Mouse (Mus musculus) limb, embryonic 13.5 days (tissue): ENCODE results near the gene Cep164. TPM values are rescaled to one million over a fixed set of nuclear protein-coding genes. Genes with fewer than 3 reads are reported as not detected.

Experiments
- ATAC-seq: fragments of 200-750 bp; cut with Nextera tagmentation; 2 replicates; pipeline ENCODE4 v1.8.0; 2017; ENCODE audit warnings: low read depth, moderate number of reproducible peaks, moderate TSS enrichment; ENCODE audit not compliant: low FRiP score
- H3K27ac ChIP-seq: fragments of 300-500 bp; sonication (generic); 2 replicates; pipeline ENCODE4 v1.5.1; 2015; ENCODE audit warnings: inconsistent platforms, mild to moderate bottlenecking, moderate library complexity
- H3K27me3 ChIP-seq: fragments of 300-500 bp; sonication (generic); 2 replicates; pipeline ENCODE4 v1.6.1; 2015; ENCODE audit warnings: mild to moderate bottlenecking, inconsistent platforms
- H3K36me3 ChIP-seq: fragments of 300-500 bp; sonication (generic); 2 replicates; pipeline ENCODE4 v1.6.1; 2015; ENCODE audit warnings: inconsistent platforms, mild to moderate bottlenecking, moderate library complexity
- H3K4me1 ChIP-seq: fragments of 300-500 bp; sonication (generic); 2 replicates; pipeline ENCODE4 v1.6.1; 2015; ENCODE audit warnings: inconsistent platforms
- H3K4me2 ChIP-seq: fragments of 300-500 bp; sonication (generic); replicated peaks from 2 replicates; pipeline ENCODE4 v1.6.1; 2015; ENCODE audit warnings: inconsistent platforms, mild to moderate bottlenecking, moderate library complexity
- H3K4me3 ChIP-seq: fragments of 300-500 bp; sonication (generic); 2 replicates; pipeline ENCODE4 v1.5.1; 2015; ENCODE audit warnings: moderate library complexity, mild to moderate bottlenecking, inconsistent platforms
- H3K9ac ChIP-seq: fragments of 300-500 bp; sonication (generic); 2 replicates; pipeline ENCODE4 v1.6.1; 2015; ENCODE audit warnings: mild to moderate bottlenecking, inconsistent platforms
- H3K9me3 ChIP-seq: fragments of 300-500 bp; sonication (generic); 2 replicates; pipeline ENCODE4 v1.6.1; 2016; ENCODE audit warnings: inconsistent platforms
- WGBS: fragments of 180-500 bp; shearing (Covaris S2); methylation state at CpG from one replicate; pipeline ENCODE4 v1.1.7; 2015; 5-methylcytosine and 5-hydroxymethylcytosine counted together
- polyA plus RNA-seq: library from polyadenylated mRNA; unstranded; fragments of >200 nt; fragmentation: Nextera tagmentation; extraction: Ambion mirVana; gene quantifications from 2 replicates; pipeline ENCODE4 v1.2.1, GENCODE M21; 2015

Gene Cep164
- polyA plus RNA-seq, 1 experiment from 2014 or later, result 31.6 TPM

DNA sequence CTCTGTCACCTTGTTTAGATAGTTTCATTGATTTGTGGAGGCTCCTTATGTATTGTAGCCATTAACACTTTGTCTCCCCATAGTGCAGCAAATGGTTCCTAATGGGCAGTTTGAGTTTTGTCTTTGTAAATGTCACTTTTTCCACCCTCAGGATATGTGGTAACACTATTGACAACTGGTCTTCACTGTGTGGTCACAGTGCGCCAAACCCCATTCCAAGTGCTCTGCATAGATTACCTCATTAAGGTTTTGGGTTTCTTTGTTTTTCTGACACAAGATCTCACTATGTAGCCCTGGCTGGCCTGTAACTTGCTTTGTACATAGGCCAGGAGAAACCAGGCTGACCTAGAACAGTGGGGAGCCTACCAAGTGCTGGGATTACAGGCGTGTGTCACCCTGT lies 4.4 kb upstream of the Cep164 start:
- WGBS, result 87% methylated on average over 2 of the region's 2 CpGs
- ATAC-seq, result no peak
- H3K4me1 ChIP-seq, result no peaks in the 10 kb centered on the region

DNA sequence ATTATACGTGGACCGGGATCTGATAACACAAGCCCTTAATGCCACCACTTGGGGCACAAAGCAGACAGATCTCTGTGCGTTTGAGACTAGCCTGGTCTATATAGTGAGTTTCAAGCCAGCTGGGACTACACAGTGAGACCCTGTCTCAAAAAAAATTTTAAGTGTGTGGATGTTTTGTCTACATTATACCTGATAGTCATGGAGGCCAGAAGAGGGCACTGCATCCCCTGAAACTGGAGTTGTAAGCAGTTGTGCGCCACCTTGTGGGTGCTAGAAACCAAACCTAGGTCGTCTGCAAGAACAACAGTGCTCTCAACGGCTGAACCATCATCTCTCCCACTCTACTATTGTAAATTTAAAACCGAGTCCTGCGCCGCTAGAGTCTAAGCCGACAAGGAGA lies 616 bp upstream of the Cep164 start:
- H3K27ac ChIP-seq, result no peak overlapping the region
- 32% methylated on average over 10 of the region's 10 CpGs for WGBS

More for the DNA sequence above, 4.4 kb upstream of the Cep164 start:
- H3K9ac ChIP-seq, result no peak overlapping the region
- no peaks in the 10 kb centered on the region for H3K27me3 ChIP-seq
- H3K9me3 ChIP-seq, result 0 out of 2 replicates have a peak, but pooled peaks cover 7% of the 10 kb centered on the region
- no peak overlapping the region for H3K27ac ChIP-seq
- no peak overlapping the region for H3K4me2 ChIP-seq
- H3K4me3 ChIP-seq, result no peak overlapping the region
- H3K36me3 ChIP-seq, result no peaks in the 10 kb centered on the region

DNA sequence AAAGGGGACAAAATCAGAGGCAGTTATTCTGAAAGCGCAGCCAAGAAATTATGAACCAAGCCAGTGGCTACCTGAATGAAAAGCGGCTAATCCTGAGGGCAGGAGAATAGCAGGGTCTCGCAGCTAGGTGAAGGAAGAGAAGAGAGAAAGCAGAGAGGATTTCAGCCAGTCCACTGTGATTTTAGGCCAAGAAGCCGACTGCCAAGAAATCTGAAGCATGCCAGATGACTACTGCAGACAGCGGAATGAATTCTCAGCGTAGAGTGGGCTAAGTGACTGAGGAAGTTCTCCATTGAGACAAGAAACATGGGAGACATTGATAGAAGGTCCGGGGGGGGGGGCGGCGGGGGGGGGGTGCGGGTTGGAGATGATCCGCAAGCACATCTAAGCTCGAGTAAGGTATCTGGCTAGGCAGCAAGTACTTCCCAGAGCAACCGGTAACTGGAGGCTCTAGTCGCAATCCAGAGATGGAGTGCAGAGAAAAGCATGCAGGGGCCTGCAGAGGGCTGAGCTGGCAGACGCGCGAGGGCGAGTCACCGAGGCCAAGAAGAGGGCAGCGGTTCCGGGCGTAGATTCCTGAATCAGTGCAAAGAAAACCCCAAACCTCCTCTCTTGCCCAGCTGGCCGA lies 714 bp downstream of the Cep164 start:
- H3K9ac ChIP-seq, result peak overlapping the region; percentile 82
- peak overlapping the region; percentile 86 for H3K4me2 ChIP-seq
- H3K4me3 ChIP-seq, result peak overlapping the region; percentile 83
- H3K27ac ChIP-seq, result peak overlapping the region; percentile 79
- peaks cover 9% of the 10 kb centered on the region; the same call in 1 of the 2 replicates for H3K36me3 ChIP-seq
- peak; percentile 28; the same call in 1 of the 2 replicates for ATAC-seq
- 6% methylated on average over 23 of the region's 23 CpGs for WGBS
- H3K4me1 ChIP-seq, result peaks cover 6% of the 10 kb centered on the region
- no peaks in the 10 kb centered on the region for H3K27me3 ChIP-seq
- H3K9me3 ChIP-seq, result 0 out of 2 replicates have a peak, but pooled peaks cover 7% of the 10 kb centered on the region

More for the DNA sequence above, 616 bp upstream of the Cep164 start:
- peak overlapping the region; percentile 83 for H3K4me3 ChIP-seq
- 0 out of 2 replicates have a peak, but pooled peaks cover 7% of the 10 kb centered on the region for H3K9me3 ChIP-seq
- H3K4me2 ChIP-seq, result peak overlapping the region; percentile 86
- no peak for ATAC-seq
- no peaks in the 10 kb centered on the region for H3K27me3 ChIP-seq
- H3K4me1 ChIP-seq, result peaks cover 6% of the 10 kb centered on the region
- no peak overlapping the region for H3K9ac ChIP-seq
- no peaks in the 10 kb centered on the region for H3K36me3 ChIP-seq

DNA sequence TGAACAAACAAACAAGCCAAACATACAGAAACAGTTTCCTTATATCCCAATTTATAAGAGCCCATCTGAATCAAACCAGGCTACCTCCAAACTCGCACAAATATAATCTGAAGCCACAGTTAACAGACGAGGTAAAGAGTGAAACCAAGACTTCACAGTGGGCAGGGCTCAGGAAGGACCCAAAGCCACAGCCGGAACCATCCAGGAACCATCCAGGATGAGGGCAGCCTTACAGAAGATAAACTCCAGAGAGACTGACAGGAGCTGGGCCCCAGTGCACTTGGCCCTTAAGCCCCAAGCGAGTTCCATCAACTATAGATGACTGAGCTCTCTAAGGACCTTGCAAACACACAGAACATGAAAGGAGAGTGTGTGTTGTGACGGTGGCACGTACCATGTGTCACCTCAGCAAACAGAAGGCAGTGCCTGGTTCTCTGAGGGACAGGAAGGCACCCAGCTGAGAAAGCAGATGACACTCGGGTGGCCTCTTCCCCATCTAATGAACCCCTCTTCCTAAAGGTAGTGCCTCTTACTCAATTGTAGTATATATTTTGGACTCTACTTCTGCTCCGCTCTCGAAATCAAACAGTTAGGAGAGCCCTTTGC lies 10.0 kb downstream of the Cep164 start:
- ATAC-seq, result no peak
- no peaks in the 10 kb centered on the region for H3K27me3 ChIP-seq
- no peak overlapping the region for H3K4me2 ChIP-seq
- peaks cover 51% of the 10 kb centered on the region for H3K36me3 ChIP-seq
- no peaks in the 10 kb centered on the region for H3K4me1 ChIP-seq
- H3K4me3 ChIP-seq, result no peak overlapping the region
- H3K9ac ChIP-seq, result no peak overlapping the region
- H3K9me3 ChIP-seq, result no peaks in the 10 kb centered on the region
- WGBS, result 89% methylated on average over 9 of the region's 9 CpGs
- no peak overlapping the region for H3K27ac ChIP-seq

DNA sequence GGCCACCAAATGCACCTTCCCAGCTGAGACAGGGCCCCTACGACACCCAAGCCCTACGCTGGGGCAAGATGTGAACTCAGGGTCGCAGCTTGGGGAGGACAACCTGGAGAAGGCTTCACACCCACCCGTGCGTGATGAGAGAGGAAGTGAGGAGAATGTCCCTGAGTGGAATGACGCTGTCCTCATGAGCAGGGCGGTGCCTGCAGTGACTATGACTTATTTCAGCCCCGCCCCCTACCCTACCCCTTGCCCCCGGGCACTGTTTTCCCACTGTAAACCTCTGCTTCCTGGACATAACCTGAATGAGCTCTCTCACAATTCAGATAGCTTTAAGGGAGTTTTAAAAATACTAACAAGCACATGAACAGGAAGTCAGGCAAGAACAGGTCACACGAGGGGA lies 13.0 kb downstream of the Cep164 start:
- 76% methylated on average over 10 of the region's 10 CpGs for WGBS
- no peaks in the 10 kb centered on the region for H3K9me3 ChIP-seq
- no peaks in the 10 kb centered on the region for H3K27me3 ChIP-seq
- H3K27ac ChIP-seq, result no peak overlapping the region
- no peak overlapping the region for H3K4me3 ChIP-seq
- ATAC-seq, result no peak
- H3K4me2 ChIP-seq, result no peak overlapping the region
- H3K9ac ChIP-seq, result no peak overlapping the region
- H3K36me3 ChIP-seq, result peaks cover 34% of the 10 kb centered on the region
- H3K4me1 ChIP-seq, result no peaks in the 10 kb centered on the region

DNA sequence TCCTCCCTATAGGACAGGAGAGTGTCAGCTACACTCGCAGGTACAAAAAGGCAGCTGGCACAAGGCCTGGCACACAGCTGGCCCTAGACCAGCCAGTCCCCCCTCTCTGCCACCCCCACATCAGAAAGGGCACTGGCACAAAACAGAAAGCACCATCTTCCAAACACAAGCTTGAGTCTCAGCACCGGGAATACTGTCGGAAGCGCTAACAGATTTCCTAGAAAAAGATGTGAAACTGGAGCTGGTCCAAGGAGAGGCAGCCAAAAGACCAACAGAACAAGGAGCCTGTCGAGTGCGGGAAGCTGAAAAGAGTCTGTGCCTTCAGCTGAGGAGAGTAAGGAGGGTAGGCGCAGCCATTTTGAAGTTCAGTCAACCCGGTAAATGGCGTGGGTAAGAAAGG lies 13.4 kb downstream of the Cep164 start:
- Histone ChIP-seq H3K4me3 (no peak overlapping the region), H3K27ac (no peak overlapping the region), H3K36me3 (peaks cover 34% of the 10 kb centered on the region), H3K4me2 (no peak overlapping the region), H3K9me3 (no peaks in the 10 kb centered on the region), H3K27me3 (no peaks in the 10 kb centered on the region), H3K4me1 (no peaks in the 10 kb centered on the region), H3K9ac (no peak overlapping the region)
- ATAC-seq, result no peak
- WGBS, result 84% methylated on average over 9 of the region's 9 CpGs

DNA sequence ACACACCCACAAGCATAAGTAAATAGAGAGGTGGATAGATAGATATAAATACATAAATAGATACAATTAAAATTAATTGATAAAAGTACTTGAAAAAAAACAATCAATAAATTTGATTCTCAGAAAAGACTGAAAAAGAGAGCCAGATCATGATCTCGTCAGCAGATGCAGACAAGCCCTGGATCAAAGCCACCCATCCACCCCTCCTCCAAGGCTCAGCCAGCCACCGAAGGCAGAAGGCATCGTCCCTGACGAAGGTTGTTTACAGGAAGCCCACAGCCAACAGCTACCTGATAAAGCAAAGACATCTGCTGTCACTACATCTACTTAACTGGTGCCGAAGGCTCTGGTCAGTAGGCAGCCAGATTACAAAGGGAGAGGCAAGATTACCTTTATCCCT lies 16.5 kb downstream of the Cep164 start:
- WGBS, result 43% methylated on average over 5 of the region's 5 CpGs
- peaks cover 45% of the 10 kb centered on the region for H3K36me3 ChIP-seq
- ATAC-seq, result no peak
- H3K27ac ChIP-seq, result no peak overlapping the region
- no peak overlapping the region for H3K4me2 ChIP-seq
- H3K4me3 ChIP-seq, result no peak overlapping the region
- no peak overlapping the region for H3K9ac ChIP-seq
- no peaks in the 10 kb centered on the region for H3K9me3 ChIP-seq
- H3K4me1 ChIP-seq, result no peaks in the 10 kb centered on the region
- H3K27me3 ChIP-seq, result no peaks in the 10 kb centered on the region

DNA sequence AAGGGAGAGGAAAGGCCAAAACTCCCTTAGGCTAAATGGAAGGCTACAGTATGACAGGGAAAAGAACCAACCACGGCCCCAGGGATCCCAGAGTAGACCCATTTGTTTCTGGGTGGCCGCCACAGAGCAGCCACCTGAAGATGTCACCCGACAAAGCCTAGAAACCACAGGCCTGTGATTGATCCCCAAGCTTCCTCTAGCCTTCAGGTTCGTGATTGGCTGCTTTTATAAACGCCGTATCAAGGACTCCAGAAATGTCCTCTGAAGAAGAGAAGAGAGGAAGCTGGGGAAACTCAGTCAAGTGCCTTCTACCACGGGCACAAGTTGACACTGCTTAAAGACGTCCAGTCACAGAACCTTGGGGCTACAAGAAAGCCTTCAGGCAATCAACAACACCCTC lies 20.7 kb downstream of the Cep164 start:
- Histone ChIP-seq H3K4me2 (no peak overlapping the region), H3K4me1 (no peaks in the 10 kb centered on the region), H3K9me3 (no peaks in the 10 kb centered on the region), H3K4me3 (no peak overlapping the region), H3K27ac (no peak overlapping the region), H3K27me3 (no peaks in the 10 kb centered on the region), H3K36me3 (peaks cover 56% of the 10 kb centered on the region), H3K9ac (no peak overlapping the region)
- no peak for ATAC-seq
- WGBS, result 83% methylated on average over 8 of the region's 8 CpGs

DNA sequence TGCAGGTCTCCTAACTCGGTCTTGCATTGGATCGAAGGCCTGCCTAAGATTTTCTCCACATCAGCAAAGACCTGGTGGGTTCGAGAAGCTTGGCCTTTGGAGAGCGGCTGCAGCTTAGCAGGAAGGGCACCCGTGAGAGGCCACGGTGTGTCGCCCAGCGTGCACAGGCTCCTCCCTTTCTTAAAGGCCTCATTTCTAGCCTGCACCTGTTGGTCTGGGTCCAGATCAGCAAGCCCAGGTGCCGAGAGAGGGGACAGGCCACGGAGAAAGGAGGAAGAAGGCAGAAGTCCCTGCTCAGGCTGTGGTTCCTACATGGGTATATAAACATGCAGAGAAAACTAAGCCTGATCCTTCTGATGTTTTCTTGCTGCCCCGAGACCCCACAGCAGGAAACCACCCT lies 21.2 kb downstream of the Cep164 start:
- H3K4me3 ChIP-seq, result no peak overlapping the region
- peaks cover 60% of the 10 kb centered on the region for H3K36me3 ChIP-seq
- H3K4me2 ChIP-seq, result no peak overlapping the region
- ATAC-seq, result no peak
- H3K9me3 ChIP-seq, result no peaks in the 10 kb centered on the region
- H3K27ac ChIP-seq, result no peak overlapping the region
- WGBS, result 87% methylated on average over 11 of the region's 11 CpGs
- no peaks in the 10 kb centered on the region for H3K4me1 ChIP-seq
- H3K27me3 ChIP-seq, result no peaks in the 10 kb centered on the region
- no peak overlapping the region for H3K9ac ChIP-seq

DNA sequence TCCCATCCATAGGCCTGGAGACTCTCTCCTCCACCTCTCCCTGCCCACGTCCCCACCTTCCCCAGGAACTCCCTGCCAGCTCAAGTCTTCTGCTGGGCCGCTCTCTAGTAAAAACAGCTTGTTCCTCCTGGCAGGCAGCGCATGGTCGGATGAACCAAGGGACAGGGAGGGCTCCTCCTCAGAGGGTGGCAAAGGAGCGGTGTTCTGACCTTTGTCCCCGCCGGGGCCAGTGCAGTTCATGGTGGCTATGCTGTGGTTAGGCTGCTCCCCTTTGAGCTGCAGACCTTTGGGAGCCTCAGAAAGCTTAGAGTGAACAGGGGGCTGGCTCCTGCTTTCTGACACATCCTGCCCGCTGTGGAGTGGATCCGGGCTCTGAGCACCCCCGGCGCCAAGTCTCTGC lies 21.6 kb downstream of the Cep164 start:
- Histone ChIP-seq H3K27ac (no peak overlapping the region), H3K27me3 (no peaks in the 10 kb centered on the region), H3K9ac (no peak overlapping the region), H3K36me3 (peaks cover 65% of the 10 kb centered on the region), H3K4me2 (no peak overlapping the region), H3K4me1 (no peaks in the 10 kb centered on the region), H3K9me3 (no peaks in the 10 kb centered on the region), H3K4me3 (no peak overlapping the region)
- WGBS, result 96% methylated on average over 11 of the region's 11 CpGs
- no peak for ATAC-seq

DNA sequence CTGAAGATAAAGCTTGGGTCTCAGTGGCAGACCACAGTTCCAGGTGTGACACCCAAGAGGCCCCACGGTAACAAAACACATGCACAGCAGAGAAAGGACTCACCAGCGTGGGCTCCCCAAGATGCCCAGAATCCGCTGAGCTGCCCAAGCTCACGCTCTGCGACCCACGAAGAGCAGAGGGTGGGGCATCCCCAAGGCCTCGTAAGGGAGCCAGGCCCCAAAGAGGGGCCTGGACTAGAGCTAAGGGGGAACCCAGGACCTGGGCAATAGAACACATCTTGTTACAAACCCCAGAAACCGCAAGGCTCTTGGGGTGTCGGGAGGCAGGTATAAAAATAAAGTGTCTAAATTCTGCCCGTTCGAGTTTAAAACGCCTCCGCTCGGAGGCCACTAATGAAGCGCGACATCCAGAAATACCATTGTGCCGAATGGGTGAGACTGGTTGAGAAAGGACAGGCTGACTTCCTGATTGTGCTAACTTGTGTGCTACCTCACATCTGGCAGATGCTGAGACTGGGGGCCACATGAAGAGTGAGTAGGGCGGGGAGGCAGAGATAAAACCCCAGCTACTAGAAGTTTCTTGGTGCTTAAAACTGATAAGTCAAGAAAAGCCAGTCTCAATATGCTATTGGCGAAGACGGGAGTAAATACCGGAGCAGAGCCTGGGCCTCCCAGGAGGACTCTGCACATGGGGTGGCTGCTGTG lies 25.3 kb downstream of the Cep164 start:
- Histone ChIP-seq H3K9ac (no peak overlapping the region), H3K4me2 (no peak overlapping the region), H3K4me3 (no peak overlapping the region), H3K27ac (no peak overlapping the region; the same call in 1 of the 2 replicates), H3K36me3 (peaks cover 66% of the 10 kb centered on the region), H3K27me3 (no peaks in the 10 kb centered on the region), H3K4me1 (peaks cover 13% of the 10 kb centered on the region), H3K9me3 (no peaks in the 10 kb centered on the region)
- ATAC-seq, result no peak
- 82% methylated on average over 21 of the region's 21 CpGs for WGBS

DNA sequence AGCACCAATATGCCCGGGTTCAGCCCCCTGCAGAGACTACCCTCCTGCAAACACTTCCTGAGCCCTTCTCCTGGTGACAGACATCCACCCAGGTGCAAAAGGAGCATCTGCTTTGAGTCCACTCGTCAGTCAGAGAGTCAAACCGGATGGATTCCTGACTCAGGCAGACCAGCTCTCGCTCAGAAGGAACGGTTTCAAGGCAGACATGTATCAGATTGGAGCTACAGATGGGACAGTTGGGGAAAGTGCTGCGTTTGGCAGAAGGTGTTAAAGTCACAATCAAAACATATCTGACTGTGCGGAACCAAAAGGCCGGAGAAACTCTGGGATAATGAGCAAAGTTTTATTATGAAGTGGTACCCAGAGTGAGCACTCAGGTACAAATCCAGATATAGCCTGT lies 29.1 kb downstream of the Cep164 start:
- 59% methylated on average over 8 of the region's 8 CpGs for WGBS
- Histone ChIP-seq H3K9ac (peak overlapping the region; percentile 1; the same call in 1 of the 2 replicates), H3K9me3 (no peaks in the 10 kb centered on the region), H3K27me3 (no peaks in the 10 kb centered on the region), H3K4me3 (no peak overlapping the region), H3K36me3 (peaks cover 40% of the 10 kb centered on the region), H3K27ac (peak overlapping the region; percentile 49; the same call in 1 of the 2 replicates), H3K4me1 (peaks cover 18% of the 10 kb centered on the region), H3K4me2 (peak overlapping the region; percentile 46)
- no peak for ATAC-seq
